Mouse (Mus musculus) spleen, adult 2 months (tissue): ENCODE results near the gene Galntl5. TPM values are rescaled to one million over a fixed set of nuclear protein-coding genes. Genes with fewer than 3 reads are reported as not detected.
"Not testable (repeated sequence)": the region's sequence is repeated elsewhere in the genome, so short reads cannot be mapped to it uniquely, and the experiment has no call there.

Experiments
- DNase-seq, 2 experiments: peaks; one replicate each; pipeline versions ENCODE4 v3.0.0 to v3.0.0-alpha.2; 2012 to 2021; ENCODE audit warnings: low spot score in 2 of 2, low read depth in 1 of 2
- H3K27ac ChIP-seq: fragments of 200-500 bp; 2 replicates; pipeline ENCODE4 v1.5.1; 2012; ENCODE audit warnings: low read length, inconsistent platforms; ENCODE audit not compliant: insufficient read depth
- H3K27me3 ChIP-seq: fragments of 200-500 bp; 2 replicates; pipeline ENCODE4 v1.6.1; 2012; ENCODE audit warnings: mild to moderate bottlenecking, moderate library complexity, low read length, inconsistent platforms; ENCODE audit not compliant: control insufficient read depth, insufficient read depth
- H3K36me3 ChIP-seq: fragments of 200-500 bp; 2 replicates; pipeline ENCODE4 v1.6.1; 2012; ENCODE audit warnings: mild to moderate bottlenecking, low read length, inconsistent platforms; ENCODE audit not compliant: control insufficient read depth, insufficient read depth
- H3K4me1 ChIP-seq: fragments of 200-500 bp; 2 replicates; pipeline ENCODE4 v1.6.1; 2011; ENCODE audit warnings: inconsistent platforms; ENCODE audit not compliant: control insufficient read depth, insufficient read depth, insufficient read length
- H3K4me3 ChIP-seq: fragments of 200-500 bp; 2 replicates; pipeline ENCODE4 v1.5.1; 2011; ENCODE audit warnings: mild to moderate bottlenecking, inconsistent platforms; ENCODE audit not compliant: insufficient read depth, insufficient read length; ENCODE audit errors: extremely low read depth
- CTCF ChIP-seq: fragments of 200-500 bp; IDR thresholded peaks from 2 replicates; pipeline ENCODE4 v1.5.1; 2011; ENCODE audit warnings: mild to moderate bottlenecking, inconsistent platforms; ENCODE audit not compliant: insufficient read depth, insufficient read length, insufficient replicate concordance; ENCODE audit errors: extremely low read depth
- POLR2A ChIP-seq: fragments of 200-500 bp; IDR thresholded peaks from 2 replicates; pipeline ENCODE4 v1.6.1; 2011; ENCODE audit warnings: low read depth, low read length, inconsistent platforms
- WGBS: fragments of 180-500 bp; shearing (Covaris S2); methylation state at CpG from one replicate; pipeline ENCODE4 v1.1.7; 2018; 5-methylcytosine and 5-hydroxymethylcytosine counted together
- polyA plus RNA-seq: library from polyadenylated mRNA; depleted of rRNA; stranded (reverse); fragments of >200 nt; gene quantifications from 2 replicates; pipeline ENCODE4 v1.2.3, GENCODE M21; 2012

Galntl5 gene
- polyA plus RNA-seq, 1 experiment: not detected

GRCm38 (mm10) chr5:25166665-25167064 is 14.6 kb upstream of the Galntl5 start:
- TF ChIP-seq CTCF (no peak), POLR2A (no peak)
- no peak for DNase-seq
- WGBS: 15% methylated on average over 4 of the region's 4 CpGs
- H3K4me3 ChIP-seq: no peak overlapping the region
- H3K36me3 ChIP-seq: no peaks in the 10 kb centered on the region
- H3K4me1 ChIP-seq: no peaks in the 10 kb centered on the region; the same call in 1 of the 2 replicates
- H3K27ac ChIP-seq: no peak overlapping the region
- no peaks in the 10 kb centered on the region for H3K27me3 ChIP-seq

DNA sequence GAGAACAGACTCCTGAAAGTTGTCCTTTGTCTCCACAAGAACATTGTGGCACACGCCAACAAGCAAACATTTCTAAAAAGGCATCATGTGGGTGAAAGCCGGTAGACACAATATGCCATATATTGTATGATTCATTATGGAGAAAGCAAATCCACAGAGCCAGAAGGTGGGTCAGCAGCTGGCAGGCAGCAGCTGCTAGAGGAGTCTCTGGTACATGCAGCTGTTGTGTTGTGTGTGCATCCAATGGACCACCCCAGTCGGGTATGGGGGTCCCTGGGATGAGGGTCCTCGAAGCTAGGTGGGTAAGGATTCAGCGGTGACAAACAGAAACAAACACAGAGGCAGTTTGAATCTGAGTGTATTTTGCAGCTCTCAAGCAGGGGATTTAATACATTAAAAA is 3.3 kb upstream of the Galntl5 start:
- not testable (repeated sequence) for H3K27me3 ChIP-seq, DNase-seq, H3K27ac ChIP-seq, H3K4me3 ChIP-seq, H3K36me3 ChIP-seq, H3K4me1 ChIP-seq
- 90% methylated on average over 5 of the region's 5 CpGs for WGBS

DNA sequence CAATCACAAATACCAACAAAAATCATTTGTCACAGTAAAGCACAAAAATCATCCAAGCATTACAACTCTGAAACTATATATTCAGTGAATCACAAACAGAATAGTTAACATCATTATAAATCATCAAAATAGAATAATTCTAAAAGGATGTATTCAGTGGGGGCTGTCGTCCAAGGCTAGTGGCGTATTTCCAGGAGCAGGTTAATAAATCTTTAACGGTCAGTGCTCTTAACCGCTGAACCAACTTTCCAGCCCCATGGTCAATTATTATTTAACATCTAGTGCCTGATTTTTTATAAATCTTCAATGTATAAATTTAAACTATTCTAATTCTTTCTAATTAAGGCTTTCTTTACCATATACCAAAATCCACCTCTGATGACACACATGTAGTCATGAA is 2.7 kb upstream of the Galntl5 start:
- H3K36me3 ChIP-seq, H3K27ac ChIP-seq, H3K4me3 ChIP-seq, DNase-seq, H3K4me1 ChIP-seq, H3K27me3 ChIP-seq: not testable (repeated sequence)
- 94% methylated on average over 4 of the region's 4 CpGs for WGBS

DNA sequence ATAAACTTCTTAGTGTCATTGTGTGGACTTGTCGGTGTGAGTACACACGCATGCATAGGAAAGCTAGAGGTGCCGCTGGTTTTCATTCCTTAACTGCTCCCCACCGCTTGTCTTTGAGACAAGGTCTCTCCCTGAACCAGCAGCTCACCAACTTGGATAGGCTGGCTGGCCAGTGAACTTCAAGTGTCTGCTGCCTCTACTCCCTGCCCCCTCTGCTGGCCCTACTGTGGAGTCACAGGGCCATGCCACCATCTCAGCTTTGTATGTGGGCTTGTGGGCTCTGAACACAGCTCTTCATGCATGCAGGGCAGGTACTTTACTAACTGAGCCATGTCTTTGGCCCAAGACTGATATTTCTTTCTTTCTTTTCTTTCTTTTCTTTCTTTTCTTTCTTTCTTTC is 2.0 kb upstream of the Galntl5 start:
- no peaks in the 10 kb centered on the region for H3K36me3 ChIP-seq
- H3K27ac ChIP-seq: no peak overlapping the region
- 95% methylated on average over 4 of the region's 4 CpGs for WGBS
- H3K4me1 ChIP-seq: no peaks in the 10 kb centered on the region
- DNase-seq: no peak
- no peak for TF ChIP-seq POLR2A
- TF ChIP-seq CTCF: no peak
- H3K27me3 ChIP-seq: no peaks in the 10 kb centered on the region
- no peak overlapping the region for H3K4me3 ChIP-seq

DNA sequence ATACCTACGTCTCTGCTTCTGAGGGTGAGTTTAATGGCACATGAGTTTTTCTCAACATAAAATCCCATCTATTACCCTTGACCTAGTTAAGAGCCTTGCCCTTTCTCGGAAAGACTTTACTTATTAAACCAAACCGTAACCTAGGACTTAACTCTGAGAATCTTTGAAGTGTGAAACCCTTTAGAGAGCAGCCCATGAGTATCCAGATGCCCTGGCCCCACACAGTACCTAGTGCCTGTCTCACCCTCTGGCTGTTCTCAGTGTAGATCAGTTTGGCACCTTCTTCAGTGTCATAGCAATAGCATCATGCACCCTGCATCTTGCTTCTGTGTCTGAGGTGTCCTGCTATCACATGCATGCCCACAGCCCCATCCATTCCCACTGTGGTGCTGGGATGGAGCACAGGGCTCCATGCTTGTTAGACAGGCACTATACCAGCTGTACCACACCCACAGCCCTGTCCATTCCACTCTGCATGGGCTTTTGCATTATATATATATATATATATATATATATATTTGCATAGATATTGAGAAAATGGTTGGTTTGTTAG is 1.2 kb upstream of the Galntl5 start:
- no peak for DNase-seq
- WGBS: 93% methylated on average over 3 of the region's 3 CpGs
- Histone ChIP-seq H3K4me1 (no peaks in the 10 kb centered on the region), H3K27me3 (no peaks in the 10 kb centered on the region), H3K36me3 (no peaks in the 10 kb centered on the region), H3K27ac (no peak overlapping the region), H3K4me3 (no peak overlapping the region)
- no peak for TF ChIP-seq CTCF
- no peak for TF ChIP-seq POLR2A

- 89% methylated on average over 4 of the region's 4 CpGs for WGBS
Observed at GRCm38 (mm10) chr5:25183595-25183994, 2.3 kb downstream of the Galntl5 start.

GRCm38 (mm10) chr5:25184594-25184993 is 3.3 kb downstream of the Galntl5 start:
- no peak overlapping the region for H3K4me3 ChIP-seq
- H3K27me3 ChIP-seq: no peaks in the 10 kb centered on the region
- H3K4me1 ChIP-seq: no peaks in the 10 kb centered on the region
- no peaks in the 10 kb centered on the region for H3K36me3 ChIP-seq
- 75% methylated on average over 2 of the region's 2 CpGs for WGBS
- H3K27ac ChIP-seq: no peak overlapping the region
- TF ChIP-seq POLR2A: no peak
- no peak for TF ChIP-seq CTCF
- no peak for DNase-seq

More at GRCm38 (mm10) chr5:25183595-25183994, 2.3 kb downstream of the Galntl5 start:
- TF ChIP-seq CTCF (no peak), POLR2A (no peak)
- Histone ChIP-seq H3K4me3 (no peak overlapping the region), H3K27me3 (no peaks in the 10 kb centered on the region), H3K27ac (no peak overlapping the region), H3K36me3 (no peaks in the 10 kb centered on the region), H3K4me1 (no peaks in the 10 kb centered on the region)
- DNase-seq: no peak

DNA sequence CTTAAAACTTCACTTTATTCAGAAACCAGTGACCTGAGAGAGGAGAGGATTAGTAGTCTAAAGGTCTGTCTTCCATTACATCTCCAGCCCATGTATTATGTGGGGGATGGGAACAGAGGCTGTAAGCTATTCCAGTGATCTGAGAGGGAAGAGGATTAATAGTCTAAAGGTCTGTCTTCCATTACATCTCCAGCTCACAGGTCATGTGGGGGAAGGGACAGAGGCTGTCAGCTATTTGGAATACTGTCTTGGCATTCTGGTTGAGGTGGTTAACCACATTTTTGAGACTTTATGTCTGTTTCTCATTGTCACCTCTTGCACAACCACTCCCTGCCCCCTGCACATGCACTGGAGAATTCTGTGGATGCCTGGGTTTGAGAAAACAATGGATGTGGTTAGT is 6.5 kb downstream of the Galntl5 start:
- no peaks in the 10 kb centered on the region for H3K36me3 ChIP-seq
- H3K27ac ChIP-seq: no peak overlapping the region
- H3K4me1 ChIP-seq: no peaks in the 10 kb centered on the region
- TF ChIP-seq POLR2A (no peak), CTCF (no peak)
- DNase-seq: no peak
- no peaks in the 10 kb centered on the region for H3K27me3 ChIP-seq
- H3K4me3 ChIP-seq: no peak overlapping the region
